Mouse (Mus musculus): Measurements from ENCODE around the gene Acbd3. TPM values are rescaled to one million over a fixed set of nuclear protein-coding genes. Genes with fewer than 3 reads are reported as not detected.

Gene Acbd3
- polyA plus RNA-seq, 1 experiment, result 16.1 TPM

- H3K4me1 ChIP-seq (ENCODE audit: control insufficient read depth, insufficient read depth, low read length), result no peaks in the 10 kb centered on the region; the same call in none of the 2 replicates
- WGBS, result 78% methylated on average over 5 of the region's 5 CpGs
- no peak overlapping the region for H3K4me3 ChIP-seq (replicated peaks; ENCODE audit: control insufficient read depth, low read depth, low read length)
- no peak overlapping the region for H3K27ac ChIP-seq (ENCODE audit: control insufficient read depth, insufficient read depth, low read depth, low read length, poor library complexity)
- TF ChIP-seq POLR2A (IDR thresholded peaks at IDR 0.05; ENCODE audit: borderline replicate concordance, control insufficient read depth, low read depth, low read length) (no peak), CTCF (IDR thresholded peaks at IDR 0.05; ENCODE audit: control insufficient read depth, insufficient read depth, low read length) (no peak)
Observed at GRCm38 (mm10) chr1:180798660-180799059, 72.8 kb downstream of the Acbd3 start.

GRCm38 (mm10) chr1:180799253-180799652, 73.4 kb downstream of the Acbd3 start:
- Histone ChIP-seq H3K27ac (ENCODE audit: control insufficient read depth, insufficient read depth, low read depth, low read length, poor library complexity) (no peak overlapping the region), H3K4me3 (replicated peaks; ENCODE audit: control insufficient read depth, low read depth, low read length) (no peak overlapping the region), H3K4me1 (ENCODE audit: control insufficient read depth, insufficient read depth, low read length) (no peaks in the 10 kb centered on the region; the same call in none of the 2 replicates)
- WGBS, result 6% methylated on average over 5 of the region's 5 CpGs
- TF ChIP-seq CTCF (IDR thresholded peaks at IDR 0.05; ENCODE audit: control insufficient read depth, insufficient read depth, low read length), result no peak
- no peak for TF ChIP-seq POLR2A (IDR thresholded peaks at IDR 0.05; ENCODE audit: borderline replicate concordance, control insufficient read depth, low read depth, low read length)

GRCm38 (mm10) chr1:180800022-180800421, 74.2 kb downstream of the Acbd3 start:
- no peaks in the 10 kb centered on the region; the same call in none of the 2 replicates for H3K4me1 ChIP-seq (ENCODE audit: control insufficient read depth, insufficient read depth, low read length)
- WGBS, result 95% methylated on average over 5 of the region's 5 CpGs
- no peak for TF ChIP-seq CTCF (IDR thresholded peaks at IDR 0.05; ENCODE audit: control insufficient read depth, insufficient read depth, low read length)
- no peak for TF ChIP-seq POLR2A (IDR thresholded peaks at IDR 0.05; ENCODE audit: borderline replicate concordance, control insufficient read depth, low read depth, low read length)
- H3K4me3 ChIP-seq (replicated peaks; ENCODE audit: control insufficient read depth, low read depth, low read length), result no peak overlapping the region
- no peak overlapping the region for H3K27ac ChIP-seq (ENCODE audit: control insufficient read depth, insufficient read depth, low read depth, low read length, poor library complexity)

- WGBS, result 77% methylated on average over 2 of the region's 2 CpGs
- TF ChIP-seq CTCF (IDR thresholded peaks at IDR 0.05; ENCODE audit: control insufficient read depth, insufficient read depth, low read length), result no peak
- no peak for TF ChIP-seq POLR2A (IDR thresholded peaks at IDR 0.05; ENCODE audit: borderline replicate concordance, control insufficient read depth, low read depth, low read length)
- H3K27ac ChIP-seq (ENCODE audit: control insufficient read depth, insufficient read depth, low read depth, low read length, poor library complexity), result no peak overlapping the region
- H3K4me3 ChIP-seq (replicated peaks; ENCODE audit: control insufficient read depth, low read depth, low read length), result no peak overlapping the region
- H3K4me1 ChIP-seq (ENCODE audit: control insufficient read depth, insufficient read depth, low read length), result no peaks in the 10 kb centered on the region; the same call in none of the 2 replicates
Observed at GRCm38 (mm10) chr1:180800814-180801213, 75.0 kb downstream of the Acbd3 start.

- Histone ChIP-seq H3K4me1 (ENCODE audit: control insufficient read depth, insufficient read depth, low read length) (no peaks in the 10 kb centered on the region; the same call in none of the 2 replicates), H3K4me3 (replicated peaks; ENCODE audit: control insufficient read depth, low read depth, low read length) (no peak overlapping the region), H3K27ac (ENCODE audit: control insufficient read depth, insufficient read depth, low read depth, low read length, poor library complexity) (no peak overlapping the region)
- TF ChIP-seq CTCF (IDR thresholded peaks at IDR 0.05; ENCODE audit: control insufficient read depth, insufficient read depth, low read length) (no peak), POLR2A (IDR thresholded peaks at IDR 0.05; ENCODE audit: borderline replicate concordance, control insufficient read depth, low read depth, low read length) (no peak)
- WGBS, result 92% methylated on average over 3 of the region's 3 CpGs
Observed at GRCm38 (mm10) chr1:180801466-180801994, 75.7 kb downstream of the Acbd3 start.

Other genes starting within 250 kb of the Acbd3 start
- not detected in 2 replicates for gene Stum, start 242.5 kb upstream of the Acbd3 start, polyA plus RNA-seq (2011; ENCODE audit: insufficient read depth, insufficient read length, low replicate concordance, missing spikeins)
- 22.0 and 57.7 TPM in 2 replicates for gene Parp1, start 157.1 kb upstream of the Acbd3 start, polyA plus RNA-seq (2011; ENCODE audit: insufficient read depth, insufficient read length, low replicate concordance, missing spikeins)
- gene Lin9, start 84.9 kb upstream of the Acbd3 start, polyA plus RNA-seq (2011; ENCODE audit: insufficient read depth, insufficient read length, low replicate concordance, missing spikeins), result 8.0 and 14.3 TPM in 2 replicates
- 0.56 and 1.3 TPM in 2 replicates for gene Mixl1, start 29.0 kb upstream of the Acbd3 start, polyA plus RNA-seq (2011; ENCODE audit: insufficient read depth, insufficient read length, low replicate concordance, missing spikeins)
- gene H3f3a, start 87.9 kb downstream of the Acbd3 start, polyA plus RNA-seq (2011; ENCODE audit: insufficient read depth, insufficient read length, low replicate concordance, missing spikeins), result 682 and 801 TPM in 2 replicates
- gene Sde2, start 125.1 kb downstream of the Acbd3 start, polyA plus RNA-seq (2011; ENCODE audit: insufficient read depth, insufficient read length, low replicate concordance, missing spikeins), result 13.9 and 24.7 TPM in 2 replicates
- gene Lefty2, start 167.1 kb downstream of the Acbd3 start, polyA plus RNA-seq (2011; ENCODE audit: insufficient read depth, insufficient read length, low replicate concordance, missing spikeins), result 1.4 TPM in 1 of 2 replicates, not detected in the other
- 32.3 and 48.1 TPM in 2 replicates for gene Pycr2, start 178.2 kb downstream of the Acbd3 start, polyA plus RNA-seq (2011; ENCODE audit: insufficient read depth, insufficient read length, low replicate concordance, missing spikeins)
- gene Lefty1, start 209.0 kb downstream of the Acbd3 start, polyA plus RNA-seq (2011; ENCODE audit: insufficient read depth, insufficient read length, low replicate concordance, missing spikeins), result 2.6 TPM in 2 replicates
- gene Tmem63a, start 216.3 kb downstream of the Acbd3 start, polyA plus RNA-seq (2011; ENCODE audit: insufficient read depth, insufficient read length, low replicate concordance, missing spikeins), result 20.7 and 32.8 TPM in 2 replicates